Mouse (Mus musculus): ENCODE measurements at regions not wholly inside any gene's neighbourhood (a gene's known extent, or its start where the extent isn't known, plus 50 kb on each side); places are given as distances from the start of the nearest gene placed in this dataset.

GRCm38 (mm10) chr9:120860969-120861595 lies 67.9 kb upstream of the Ctnnb1 start:
- Histone ChIP-seq H3K9me3 (replicated peaks; ENCODE audit: control insufficient read depth, low read length) (no peaks in the 10 kb centered on the region), H3K4me3 (ENCODE audit: low read length) (no peak overlapping the region), H3K4me1 (ENCODE audit: control insufficient read depth, insufficient read depth, low read length) (peaks cover 5% of the 10 kb centered on the region), H3K4me2 (ENCODE audit: low read depth, low read length) (no peak overlapping the region), H3K27me3 (ENCODE audit: control insufficient read depth, insufficient read depth, low read length) (no peaks in the 10 kb centered on the region), H3K9ac (ENCODE audit: low read length) (no peak overlapping the region), H3K36me3 (ENCODE audit: control insufficient read depth, insufficient read depth) (no peaks in the 10 kb centered on the region), H3K27ac (ENCODE audit: low read length) (no peak overlapping the region)
- ATAC-seq (replicated peaks; ENCODE audit: extremely low read depth, insufficient read depth, low FRiP score), result no peak
- 76% methylated on average over 8 of the region's 8 CpGs for WGBS

- no peak overlapping the region for H3K9ac ChIP-seq (ENCODE audit: low read length)
- ATAC-seq (replicated peaks; ENCODE audit: extremely low read depth, insufficient read depth, low FRiP score), result no peak
These were observed 67.1 kb upstream of the Ctnnb1 start for GRCm38 (mm10) chr9:120861788-120862345.

GRCm38 (mm10) chr9:120864410-120864809 lies 64.6 kb upstream of the Ctnnb1 start:
- no peaks in the 10 kb centered on the region for H3K27me3 ChIP-seq (ENCODE audit: control insufficient read depth, insufficient read depth, low read length)
- no peak for ATAC-seq (replicated peaks; ENCODE audit: extremely low read depth, insufficient read depth, low FRiP score)
- H3K4me3 ChIP-seq (ENCODE audit: low read length), result no peak overlapping the region
- H3K27ac ChIP-seq (ENCODE audit: low read length), result no peak overlapping the region
- peaks cover 33% of the 10 kb centered on the region for H3K4me1 ChIP-seq (ENCODE audit: control insufficient read depth, insufficient read depth, low read length)
- H3K9ac ChIP-seq (ENCODE audit: low read length), result no peak overlapping the region
- WGBS, result 84% methylated on average over 3 of the region's 3 CpGs
- H3K4me2 ChIP-seq (ENCODE audit: low read depth, low read length), result no peak overlapping the region
- H3K9me3 ChIP-seq (replicated peaks; ENCODE audit: control insufficient read depth, low read length), result no peaks in the 10 kb centered on the region
- H3K36me3 ChIP-seq (ENCODE audit: control insufficient read depth, insufficient read depth), result no peaks in the 10 kb centered on the region

More at GRCm38 (mm10) chr9:120861788-120862345, 67.1 kb upstream of the Ctnnb1 start:
- no peaks in the 10 kb centered on the region for H3K9me3 ChIP-seq (replicated peaks; ENCODE audit: control insufficient read depth, low read length)
- peaks cover 13% of the 10 kb centered on the region for H3K4me1 ChIP-seq (ENCODE audit: control insufficient read depth, insufficient read depth, low read length)
- 70% methylated on average over 12 of the region's 12 CpGs for WGBS
- H3K4me2 ChIP-seq (ENCODE audit: low read depth, low read length), result no peak overlapping the region
- H3K27ac ChIP-seq (ENCODE audit: low read length), result no peak overlapping the region
- H3K27me3 ChIP-seq (ENCODE audit: control insufficient read depth, insufficient read depth, low read length), result no peaks in the 10 kb centered on the region
- no peaks in the 10 kb centered on the region for H3K36me3 ChIP-seq (ENCODE audit: control insufficient read depth, insufficient read depth)
- H3K4me3 ChIP-seq (ENCODE audit: low read length), result no peak overlapping the region

GRCm38 (mm10) chr9:120866251-120866650 lies 62.8 kb upstream of the Ctnnb1 start:
- 29% methylated on average over 5 of the region's 5 CpGs for WGBS
- H3K9me3 ChIP-seq (replicated peaks; ENCODE audit: control insufficient read depth, low read length), result no peaks in the 10 kb centered on the region
- no peak overlapping the region for H3K4me3 ChIP-seq (ENCODE audit: low read length)
- no peaks in the 10 kb centered on the region for H3K27me3 ChIP-seq (ENCODE audit: control insufficient read depth, insufficient read depth, low read length)
- peak overlapping the region; percentile 27 for H3K9ac ChIP-seq (ENCODE audit: low read length)
- H3K36me3 ChIP-seq (ENCODE audit: control insufficient read depth, insufficient read depth), result no peaks in the 10 kb centered on the region
- H3K4me2 ChIP-seq (ENCODE audit: low read depth, low read length), result peak overlapping the region; percentile 23; the same call in 1 of the 2 replicates
- ATAC-seq (replicated peaks; ENCODE audit: extremely low read depth, insufficient read depth, low FRiP score), result no peak
- peaks cover 45% of the 10 kb centered on the region for H3K4me1 ChIP-seq (ENCODE audit: control insufficient read depth, insufficient read depth, low read length)
- peak overlapping the region; percentile 94 for H3K27ac ChIP-seq (ENCODE audit: low read length)

- Histone ChIP-seq H3K36me3 (ENCODE audit: control insufficient read depth, insufficient read depth) (no peaks in the 10 kb centered on the region), H3K4me3 (ENCODE audit: low read length) (no peak overlapping the region), H3K4me2 (ENCODE audit: low read depth, low read length) (peak overlapping the region; percentile 23; the same call in 1 of the 2 replicates), H3K4me1 (ENCODE audit: control insufficient read depth, insufficient read depth, low read length) (peaks cover 45% of the 10 kb centered on the region), H3K9me3 (replicated peaks; ENCODE audit: control insufficient read depth, low read length) (no peaks in the 10 kb centered on the region), H3K27ac (ENCODE audit: low read length) (peak overlapping the region; percentile 94), H3K9ac (ENCODE audit: low read length) (peak overlapping the region; percentile 27; the same call in 1 of the 2 replicates), H3K27me3 (ENCODE audit: control insufficient read depth, insufficient read depth, low read length) (no peaks in the 10 kb centered on the region)
- 6% methylated on average over 4 of the region's 4 CpGs for WGBS
- peak; percentile 65 for ATAC-seq (replicated peaks; ENCODE audit: extremely low read depth, insufficient read depth, low FRiP score)
These were observed 62.3 kb upstream of the Ctnnb1 start for GRCm38 (mm10) chr9:120866709-120867108.

- Histone ChIP-seq H3K27me3 (ENCODE audit: control insufficient read depth, insufficient read depth, low read length) (no peaks in the 10 kb centered on the region), H3K4me1 (ENCODE audit: control insufficient read depth, insufficient read depth, low read length) (peaks cover 45% of the 10 kb centered on the region), H3K36me3 (ENCODE audit: control insufficient read depth, insufficient read depth) (no peaks in the 10 kb centered on the region), H3K9ac (ENCODE audit: low read length) (no peak overlapping the region), H3K27ac (ENCODE audit: low read length) (no peak overlapping the region), H3K4me3 (ENCODE audit: low read length) (no peak overlapping the region), H3K9me3 (replicated peaks; ENCODE audit: control insufficient read depth, low read length) (no peaks in the 10 kb centered on the region), H3K4me2 (ENCODE audit: low read depth, low read length) (no peak overlapping the region)
- no peak for ATAC-seq (replicated peaks; ENCODE audit: extremely low read depth, insufficient read depth, low FRiP score)
- 82% methylated on average over 2 of the region's 2 CpGs for WGBS
These were observed 61.2 kb upstream of the Ctnnb1 start for GRCm38 (mm10) chr9:120867861-120868260.

GRCm38 (mm10) chr9:120868330-120868729 lies 60.7 kb upstream of the Ctnnb1 start:
- no peak overlapping the region for H3K27ac ChIP-seq (ENCODE audit: low read length)

GRCm38 (mm10) chr9:120869432-120870081 lies 59.5 kb upstream of the Ctnnb1 start:
- H3K4me2 ChIP-seq (ENCODE audit: low read depth, low read length), result peak overlapping the region; percentile 66
- peak overlapping the region; percentile 81 for H3K27ac ChIP-seq (ENCODE audit: low read length)
- WGBS, result 15% methylated on average over 19 of the region's 19 CpGs
- H3K36me3 ChIP-seq (ENCODE audit: control insufficient read depth, insufficient read depth), result no peaks in the 10 kb centered on the region
- peaks cover 45% of the 10 kb centered on the region for H3K4me1 ChIP-seq (ENCODE audit: control insufficient read depth, insufficient read depth, low read length)
- H3K9me3 ChIP-seq (replicated peaks; ENCODE audit: control insufficient read depth, low read length), result no peaks in the 10 kb centered on the region
- peak; percentile 59 for ATAC-seq (replicated peaks; ENCODE audit: extremely low read depth, insufficient read depth, low FRiP score)
- H3K9ac ChIP-seq (ENCODE audit: low read length), result peak overlapping the region; percentile 66
- H3K27me3 ChIP-seq (ENCODE audit: control insufficient read depth, insufficient read depth, low read length), result no peaks in the 10 kb centered on the region
- peak overlapping the region; percentile 36 for H3K4me3 ChIP-seq (ENCODE audit: low read length)

More at GRCm38 (mm10) chr9:120868330-120868729, 60.7 kb upstream of the Ctnnb1 start:
- H3K4me2 ChIP-seq (ENCODE audit: low read depth, low read length), result no peak overlapping the region
- H3K4me1 ChIP-seq (ENCODE audit: control insufficient read depth, insufficient read depth, low read length), result peaks cover 45% of the 10 kb centered on the region
- ATAC-seq (replicated peaks; ENCODE audit: extremely low read depth, insufficient read depth, low FRiP score), result no peak
- no peaks in the 10 kb centered on the region for H3K9me3 ChIP-seq (replicated peaks; ENCODE audit: control insufficient read depth, low read length)
- H3K27me3 ChIP-seq (ENCODE audit: control insufficient read depth, insufficient read depth, low read length), result no peaks in the 10 kb centered on the region
- WGBS, result 80% methylated on average over 4 of the region's 4 CpGs
- no peaks in the 10 kb centered on the region for H3K36me3 ChIP-seq (ENCODE audit: control insufficient read depth, insufficient read depth)
- H3K4me3 ChIP-seq (ENCODE audit: low read length), result no peak overlapping the region
- H3K9ac ChIP-seq (ENCODE audit: low read length), result no peak overlapping the region

GRCm38 (mm10) chr9:120873293-120873692 lies 55.7 kb upstream of the Ctnnb1 start:
- Histone ChIP-seq H3K4me2 (ENCODE audit: low read depth, low read length) (no peak overlapping the region), H3K36me3 (ENCODE audit: control insufficient read depth, insufficient read depth) (no peaks in the 10 kb centered on the region), H3K4me3 (ENCODE audit: low read length) (no peak overlapping the region), H3K27me3 (ENCODE audit: control insufficient read depth, insufficient read depth, low read length) (no peaks in the 10 kb centered on the region), H3K9ac (ENCODE audit: low read length) (no peak overlapping the region), H3K9me3 (replicated peaks; ENCODE audit: control insufficient read depth, low read length) (no peaks in the 10 kb centered on the region; the same call in 1 of the 2 replicates), H3K4me1 (ENCODE audit: control insufficient read depth, insufficient read depth, low read length) (peaks cover 22% of the 10 kb centered on the region), H3K27ac (ENCODE audit: low read length) (no peak overlapping the region)
- no peak for ATAC-seq (replicated peaks; ENCODE audit: extremely low read depth, insufficient read depth, low FRiP score)
- WGBS, result 84% methylated on average over 3 of the region's 3 CpGs
